Mouse (Mus musculus): Measurements from ENCODE around the gene Dnajb1. TPM values are rescaled to one million over a fixed set of nuclear protein-coding genes. Genes with fewer than 3 reads are reported as not detected.

The Dnajb1 gene
- polyA plus RNA-seq, 1 experiment from 2014 or later = 61.1 TPM

GRCm38 (mm10) chr8:83625676-83626299, 17.8 kb downstream of the Dnajb1 start:
- Histone ChIP-seq H3K4me3 (ENCODE audit: low read depth, low read length) (no peak overlapping the region), H3K27me3 (ENCODE audit: control insufficient read depth, insufficient read depth, low read length) (no peaks in the 10 kb centered on the region), H3K4me1 (ENCODE audit: control insufficient read depth, insufficient read depth, low read length) (peaks cover 3% of the 10 kb centered on the region; the same call in 1 of the 2 replicates), H3K9ac (ENCODE audit: low read length) (no peak overlapping the region), H3K36me3 (ENCODE audit: control insufficient read depth, insufficient read depth, low read length) (no peaks in the 10 kb centered on the region), H3K4me2 (no peak overlapping the region), H3K9me3 (ENCODE audit: control insufficient read depth, low read length) (no peaks in the 10 kb centered on the region), H3K27ac (ENCODE audit: low read depth, low read length) (no peak overlapping the region)
- ATAC-seq (ENCODE audit: low FRiP score) = no peak
- WGBS = 90% methylated on average over 6 of the region's 6 CpGs
- no peak for DNase-seq (ENCODE audit: low spot score, missing footprints)

- DNase-seq (ENCODE audit: low spot score, missing footprints) (no peak), ATAC-seq (ENCODE audit: low FRiP score) (no peak)
- H3K36me3 ChIP-seq (ENCODE audit: control insufficient read depth, insufficient read depth, low read length) = no peaks in the 10 kb centered on the region
- no peak overlapping the region for H3K9ac ChIP-seq (ENCODE audit: low read length)
- H3K27me3 ChIP-seq (ENCODE audit: control insufficient read depth, insufficient read depth, low read length) = no peaks in the 10 kb centered on the region
- no peak overlapping the region for H3K4me3 ChIP-seq (ENCODE audit: low read depth, low read length)
- no peak overlapping the region for H3K27ac ChIP-seq (ENCODE audit: low read depth, low read length)
- H3K4me1 ChIP-seq (ENCODE audit: control insufficient read depth, insufficient read depth, low read length) = no peaks in the 10 kb centered on the region
- H3K4me2 ChIP-seq = no peak overlapping the region
- peaks cover 4% of the 10 kb centered on the region; the same call in 1 of the 2 replicates for H3K9me3 ChIP-seq (ENCODE audit: control insufficient read depth, low read length)
- 86% methylated on average over 7 of the region's 7 CpGs for WGBS
Observed at GRCm38 (mm10) chr8:83632083-83632707, 24.2 kb downstream of the Dnajb1 start.

- H3K4me1 ChIP-seq (ENCODE audit: control insufficient read depth, insufficient read depth, low read length) = no peaks in the 10 kb centered on the region
- peaks cover 4% of the 10 kb centered on the region; the same call in 1 of the 2 replicates for H3K9me3 ChIP-seq (ENCODE audit: control insufficient read depth, low read length)
- no peaks in the 10 kb centered on the region for H3K36me3 ChIP-seq (ENCODE audit: control insufficient read depth, insufficient read depth, low read length)
- ATAC-seq (ENCODE audit: low FRiP score) = no peak
- no peak overlapping the region for H3K27ac ChIP-seq (ENCODE audit: low read depth, low read length)
- H3K27me3 ChIP-seq (ENCODE audit: control insufficient read depth, insufficient read depth, low read length) = no peaks in the 10 kb centered on the region
- 77% methylated on average over 4 of the region's 4 CpGs for WGBS
- no peak overlapping the region for H3K4me3 ChIP-seq (ENCODE audit: low read depth, low read length)
- H3K9ac ChIP-seq (ENCODE audit: low read length) = no peak overlapping the region
- H3K4me2 ChIP-seq = no peak overlapping the region
- no peak for DNase-seq (ENCODE audit: low spot score, missing footprints)
Observed at GRCm38 (mm10) chr8:83638856-83639255, 30.9 kb downstream of the Dnajb1 start.

GRCm38 (mm10) chr8:83639649-83640048, 31.7 kb downstream of the Dnajb1 start:
- WGBS = 72% methylated on average over 5 of the region's 5 CpGs
- ATAC-seq (ENCODE audit: low FRiP score) (no peak), DNase-seq (ENCODE audit: low spot score, missing footprints) (no peak)
- no peaks in the 10 kb centered on the region for H3K27me3 ChIP-seq (ENCODE audit: control insufficient read depth, insufficient read depth, low read length)
- H3K9me3 ChIP-seq (ENCODE audit: control insufficient read depth, low read length) = peaks cover 4% of the 10 kb centered on the region; the same call in 1 of the 2 replicates
- H3K36me3 ChIP-seq (ENCODE audit: control insufficient read depth, insufficient read depth, low read length) = no peaks in the 10 kb centered on the region
- H3K4me1 ChIP-seq (ENCODE audit: control insufficient read depth, insufficient read depth, low read length) = no peaks in the 10 kb centered on the region
- no peak overlapping the region for H3K27ac ChIP-seq (ENCODE audit: low read depth, low read length)
- H3K4me2 ChIP-seq = no peak overlapping the region
- no peak overlapping the region for H3K4me3 ChIP-seq (ENCODE audit: low read depth, low read length)
- no peak overlapping the region for H3K9ac ChIP-seq (ENCODE audit: low read length)

GRCm38 (mm10) chr8:83647511-83647910, 39.5 kb downstream of the Dnajb1 start:
- Histone ChIP-seq H3K4me3 (ENCODE audit: low read depth, low read length) (no peak overlapping the region), H3K9me3 (ENCODE audit: control insufficient read depth, low read length) (no peaks in the 10 kb centered on the region), H3K4me2 (no peak overlapping the region), H3K36me3 (ENCODE audit: control insufficient read depth, insufficient read depth, low read length) (no peaks in the 10 kb centered on the region), H3K4me1 (ENCODE audit: control insufficient read depth, insufficient read depth, low read length) (peaks cover 4% of the 10 kb centered on the region; the same call in 1 of the 2 replicates), H3K9ac (ENCODE audit: low read length) (no peak overlapping the region), H3K27me3 (ENCODE audit: control insufficient read depth, insufficient read depth, low read length) (no peaks in the 10 kb centered on the region), H3K27ac (ENCODE audit: low read depth, low read length) (no peak overlapping the region)
- DNase-seq (ENCODE audit: low spot score, missing footprints) = no peak
- no peak for ATAC-seq (ENCODE audit: low FRiP score)
- 92% methylated on average over 11 of the region's 11 CpGs for WGBS

GRCm38 (mm10) chr8:83648031-83648430, 40.0 kb downstream of the Dnajb1 start:
- Histone ChIP-seq H3K9ac (ENCODE audit: low read length) (no peak overlapping the region), H3K4me3 (ENCODE audit: low read depth, low read length) (no peak overlapping the region), H3K36me3 (ENCODE audit: control insufficient read depth, insufficient read depth, low read length) (no peaks in the 10 kb centered on the region), H3K27ac (ENCODE audit: low read depth, low read length) (no peak overlapping the region), H3K9me3 (ENCODE audit: control insufficient read depth, low read length) (no peaks in the 10 kb centered on the region), H3K27me3 (ENCODE audit: control insufficient read depth, insufficient read depth, low read length) (no peaks in the 10 kb centered on the region), H3K4me2 (no peak overlapping the region), H3K4me1 (ENCODE audit: control insufficient read depth, insufficient read depth, low read length) (peaks cover 4% of the 10 kb centered on the region; the same call in 1 of the 2 replicates)
- 89% methylated on average over 4 of the region's 4 CpGs for WGBS
- ATAC-seq (ENCODE audit: low FRiP score) (no peak), DNase-seq (ENCODE audit: low spot score, missing footprints) (no peak)

- no peak for ATAC-seq (ENCODE audit: low FRiP score)
- no peaks in the 10 kb centered on the region for H3K27me3 ChIP-seq (ENCODE audit: control insufficient read depth, insufficient read depth, low read length)
- 93% methylated on average over 6 of the region's 6 CpGs for WGBS
- H3K9me3 ChIP-seq (ENCODE audit: control insufficient read depth, low read length) = no peaks in the 10 kb centered on the region
- no peak for DNase-seq (ENCODE audit: low spot score, missing footprints)
- no peak overlapping the region for H3K27ac ChIP-seq (ENCODE audit: low read depth, low read length)
- no peak overlapping the region for H3K4me3 ChIP-seq (ENCODE audit: low read depth, low read length)
- H3K36me3 ChIP-seq (ENCODE audit: control insufficient read depth, insufficient read depth, low read length) = no peaks in the 10 kb centered on the region
- H3K4me1 ChIP-seq (ENCODE audit: control insufficient read depth, insufficient read depth, low read length) = peaks cover 14% of the 10 kb centered on the region
- no peak overlapping the region for H3K9ac ChIP-seq (ENCODE audit: low read length)
- no peak overlapping the region for H3K4me2 ChIP-seq
Observed at GRCm38 (mm10) chr8:83649699-83650098, 41.7 kb downstream of the Dnajb1 start.

- H3K4me3 ChIP-seq (ENCODE audit: low read depth, low read length) = peak within 1 kb of the TSS; percentile 72
- DNase-seq (ENCODE audit: low spot score, missing footprints) (peak; percentile 99), ATAC-seq (ENCODE audit: low FRiP score) (peak; percentile 97)
- peak within 1 kb of the TSS; percentile 80 for H3K27ac ChIP-seq (ENCODE audit: low read depth, low read length)
- H3K9me3 ChIP-seq (ENCODE audit: control insufficient read depth, low read length) = no peaks in the 10 kb centered on the region
- no peaks in the 10 kb centered on the region for H3K36me3 ChIP-seq (ENCODE audit: control insufficient read depth, insufficient read depth, low read length)
- H3K27me3 ChIP-seq (ENCODE audit: control insufficient read depth, insufficient read depth, low read length) = no peaks in the 10 kb centered on the region
- peak within 1 kb of the TSS; percentile 88 for H3K9ac ChIP-seq (ENCODE audit: low read length)
- peak within 1 kb of the TSS; percentile 92 for H3K4me2 ChIP-seq
- 4% methylated on average over 49 of the region's 50 CpGs for WGBS
- peaks cover 14% of the 10 kb centered on the region for H3K4me1 ChIP-seq (ENCODE audit: control insufficient read depth, insufficient read depth, low read length)
Observed at GRCm38 (mm10) chr8:83652030-83652743, 44.2 kb downstream of the Dnajb1 start, which contains the start of gene Gipc1. Gipc1 (plus strand) TSS chr8:83652677.

All from midbrain, embryonic 11.5 days (tissue).